Mouse (Mus musculus): Measurements from ENCODE around the gene Gm45521.

DNA sequence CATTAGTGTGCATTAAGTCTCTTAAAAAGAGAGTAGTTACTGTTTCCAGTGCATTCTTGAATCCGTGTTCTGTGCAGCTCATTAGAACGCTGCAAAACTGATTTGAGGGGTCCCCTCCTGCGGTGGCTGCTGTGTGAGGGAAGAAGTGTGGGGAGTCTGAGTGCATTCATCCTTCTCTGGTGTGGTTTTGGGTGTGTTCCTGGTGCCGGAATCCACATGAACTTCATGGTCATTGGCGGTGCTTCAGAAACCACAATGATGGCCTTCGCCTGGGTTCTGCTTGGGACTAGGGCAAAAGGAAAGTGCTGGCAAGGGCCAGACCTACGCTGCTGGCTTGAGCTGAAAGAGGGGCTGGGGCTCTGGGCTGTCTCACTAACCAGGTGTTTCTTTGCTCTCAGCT is 22.9 kb upstream of the Gm45521 start:
- TF ChIP-seq ZC3H11A (IDR thresholded peaks at IDR 0.05; ENCODE audit: borderline replicate concordance, low read depth, low read length) (no peak), ZNF384 (IDR thresholded peaks at IDR 0.05; ENCODE audit: low read depth, low read length) (no peak), HCFC1 (IDR thresholded peaks at IDR 0.05; ENCODE audit: borderline replicate concordance, insufficient read depth, low read length) (no peak)

All from ES-E14 (cell line).